Mouse (Mus musculus) urinary bladder, postnatal 25 days (tissue): Measurements from ENCODE around the gene Tmem159.

Experiments used
- DNase-seq: peaks from one replicate; pipeline ENCODE4 v3.0.0; 2022; ENCODE audit warnings: low spot score

The Tmem159 gene

GRCm38 (mm10) chr7:120102164-120102972 lies at the start of gene Tmem159:
Gene Tmem159, plus strand, starts transcription at chr7:120102353.
- DNase-seq = peak; percentile 85

- no peak for DNase-seq
Observed at GRCm38 (mm10) chr7:120054016-120054415, 48.1 kb upstream of the Tmem159 start.

GRCm38 (mm10) chr7:120055479-120055878 lies 46.7 kb upstream of the Tmem159 start:
- DNase-seq = no peak

GRCm38 (mm10) chr7:120064045-120064444 lies 38.1 kb upstream of the Tmem159 start:
- DNase-seq = no peak

GRCm38 (mm10) chr7:120068114-120068513 lies 34.0 kb upstream of the Tmem159 start:
- DNase-seq = no peak

GRCm38 (mm10) chr7:120069164-120069563 lies 33.0 kb upstream of the Tmem159 start:
- no peak for DNase-seq

- no peak for DNase-seq
Observed at GRCm38 (mm10) chr7:120080177-120080576, 22.0 kb upstream of the Tmem159 start.

GRCm38 (mm10) chr7:120093033-120093432 lies 9.1 kb upstream of the Tmem159 start:
- no peak for DNase-seq

- DNase-seq = no peak
Observed at GRCm38 (mm10) chr7:120094216-120094615, 7.9 kb upstream of the Tmem159 start.

- no peak for DNase-seq
Observed at GRCm38 (mm10) chr7:120095180-120095579, 7.0 kb upstream of the Tmem159 start, which contains the start of gene Dnah3. Gene Dnah3, minus strand, starts transcription at chr7:120095280.

- peak; percentile 61 for DNase-seq
Observed at GRCm38 (mm10) chr7:120097845-120098244, 4.3 kb upstream of the Tmem159 start.

- peak; percentile 83 for DNase-seq
Observed at GRCm38 (mm10) chr7:120098403-120098802, 3.8 kb upstream of the Tmem159 start.

GRCm38 (mm10) chr7:120103019-120103567 lies 940 bp downstream of the Tmem159 start:
- DNase-seq = peak; percentile 43

- no peak for DNase-seq
Observed at GRCm38 (mm10) chr7:120104975-120105374, 2.8 kb downstream of the Tmem159 start.

GRCm38 (mm10) chr7:120106356-120106755 lies 4.2 kb downstream of the Tmem159 start:
- no peak for DNase-seq

GRCm38 (mm10) chr7:120109676-120110075 lies 7.5 kb downstream of the Tmem159 start:
- no peak for DNase-seq

GRCm38 (mm10) chr7:120116976-120117375 lies 14.8 kb downstream of the Tmem159 start:
- no peak for DNase-seq

GRCm38 (mm10) chr7:120117529-120117928 lies 15.4 kb downstream of the Tmem159 start:
- DNase-seq = no peak

- DNase-seq = no peak
Observed at GRCm38 (mm10) chr7:120123776-120124175, 21.6 kb downstream of the Tmem159 start.

GRCm38 (mm10) chr7:120124844-120125243 lies 22.7 kb downstream of the Tmem159 start:
- DNase-seq = peak; percentile 54

GRCm38 (mm10) chr7:120126976-120127685 lies 25.0 kb downstream of the Tmem159 start:
- DNase-seq = no peak

- DNase-seq = no peak
Observed at GRCm38 (mm10) chr7:120127686-120128059, 25.5 kb downstream of the Tmem159 start.

GRCm38 (mm10) chr7:120128951-120129350 lies 26.8 kb downstream of the Tmem159 start:
- no peak for DNase-seq
